Mouse (Mus musculus): Measurements from ENCODE around the gene Strip1.
"Not testable (repeated sequence)": the region's sequence is repeated elsewhere in the genome, so short reads cannot be mapped to it uniquely, and the experiment has no call there.

- TF ChIP-seq CTCF (conservative IDR thresholded peaks at IDR 0.05; ENCODE audit: insufficient read depth, insufficient read length, low read depth, low read length); POLR2A (IDR thresholded peaks at IDR 0.05; ENCODE audit: low read depth, low read length): not testable (repeated sequence)
Observed at GRCm38 (mm10) chr3:107650276-107650675, 18.8 kb upstream of the Strip1 start.

Measured in kidney, adult 2 months (tissue).